Mouse (Mus musculus): Measurements from ENCODE around the gene Pet117.
"Not testable (repeated sequence)": the region's sequence is repeated elsewhere in the genome, so short reads cannot be mapped to it uniquely, and the experiment has no call there.

DNA sequence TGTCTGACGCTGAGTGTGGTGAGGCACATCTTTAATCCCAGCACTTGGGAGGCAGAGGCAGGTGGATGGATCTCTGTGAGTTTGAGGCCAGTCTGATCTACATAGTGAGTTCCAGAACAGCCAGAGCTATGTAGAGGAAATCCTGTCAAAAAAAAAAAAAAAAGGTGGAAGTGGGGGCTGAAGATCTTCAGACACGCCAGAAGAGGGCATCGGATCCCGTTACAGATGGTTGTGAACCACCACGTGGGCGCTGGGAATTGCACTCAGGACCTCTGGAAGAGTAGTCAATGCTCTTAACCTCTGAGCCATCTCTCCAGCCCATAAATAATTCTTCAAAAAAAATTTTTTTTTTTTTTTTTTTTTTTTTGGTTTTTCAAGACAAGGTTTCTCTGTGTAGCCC is 30.6 kb upstream of the Pet117 start:
- not testable (repeated sequence) for TF ChIP-seq CTCF (IDR thresholded peaks at IDR 0.05; ENCODE audit: extremely low read depth, insufficient read depth, insufficient read length, insufficient replicate concordance); POLR2A (IDR thresholded peaks at IDR 0.05; ENCODE audit: low read depth, low read length)

Measured in spleen, adult 2 months (tissue).